Mouse (Mus musculus): ENCODE data around the gene Gpr87.

DNA sequence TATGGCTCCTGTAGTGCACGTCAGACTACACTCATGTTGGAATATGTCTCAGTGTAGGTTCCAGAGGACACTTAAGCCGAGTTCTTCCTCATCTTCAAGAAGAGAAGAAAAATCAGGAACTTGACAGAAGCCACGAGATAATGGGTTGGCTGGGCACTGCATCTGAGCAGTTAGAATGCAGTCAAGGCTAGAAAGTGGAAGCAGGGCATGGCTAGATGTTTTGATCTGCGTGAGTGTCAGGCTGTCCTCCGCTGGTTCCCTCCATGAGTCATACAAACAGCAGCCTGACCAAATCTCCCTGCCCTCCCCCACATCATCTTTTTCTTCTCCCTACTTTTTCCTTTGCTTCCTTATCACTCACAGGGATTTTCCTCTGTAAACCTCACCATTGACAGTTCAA lies 41.5 kb downstream of the Gpr87 start, which contains the start of gene P2ry14:
- no peak for TF ChIP-seq CTCF (IDR thresholded peaks at IDR 0.05; ENCODE audit: borderline replicate concordance, insufficient read depth, low read depth, low read length)
- TF ChIP-seq POLR2A (IDR thresholded peaks at IDR 0.05; ENCODE audit: borderline replicate concordance, insufficient read depth, low read length), result no peak
